Mouse (Mus musculus) spleen, adult 2 months (tissue): ENCODE data around the gene Ctla4. TPM values are rescaled to one million over a fixed set of nuclear protein-coding genes. Genes with fewer than 3 reads are reported as not detected.

Experiments
- DNase-seq, 2 experiments: peaks; one replicate each; pipeline versions ENCODE4 v3.0.0 to v3.0.0-alpha.2; 2012 to 2021; ENCODE audit warnings: low spot score in 2 of 2, low read depth in 1 of 2
- H3K27ac ChIP-seq: fragments of 200-500 bp; 2 replicates; pipeline ENCODE4 v1.5.1; 2012; ENCODE audit warnings: low read length, inconsistent platforms; ENCODE audit not compliant: insufficient read depth
- H3K27me3 ChIP-seq: fragments of 200-500 bp; 2 replicates; pipeline ENCODE4 v1.6.1; 2012; ENCODE audit warnings: mild to moderate bottlenecking, moderate library complexity, low read length, inconsistent platforms; ENCODE audit not compliant: control insufficient read depth, insufficient read depth
- H3K36me3 ChIP-seq: fragments of 200-500 bp; 2 replicates; pipeline ENCODE4 v1.6.1; 2012; ENCODE audit warnings: mild to moderate bottlenecking, low read length, inconsistent platforms; ENCODE audit not compliant: control insufficient read depth, insufficient read depth
- H3K4me1 ChIP-seq: fragments of 200-500 bp; 2 replicates; pipeline ENCODE4 v1.6.1; 2011; ENCODE audit warnings: inconsistent platforms; ENCODE audit not compliant: control insufficient read depth, insufficient read depth, insufficient read length
- H3K4me3 ChIP-seq: fragments of 200-500 bp; 2 replicates; pipeline ENCODE4 v1.5.1; 2011; ENCODE audit warnings: mild to moderate bottlenecking, inconsistent platforms; ENCODE audit not compliant: insufficient read depth, insufficient read length; ENCODE audit errors: extremely low read depth
- CTCF ChIP-seq: fragments of 200-500 bp; IDR thresholded peaks from 2 replicates; pipeline ENCODE4 v1.5.1; 2011; ENCODE audit warnings: mild to moderate bottlenecking, inconsistent platforms; ENCODE audit not compliant: insufficient read depth, insufficient read length, insufficient replicate concordance; ENCODE audit errors: extremely low read depth
- POLR2A ChIP-seq: fragments of 200-500 bp; IDR thresholded peaks from 2 replicates; pipeline ENCODE4 v1.6.1; 2011; ENCODE audit warnings: low read depth, low read length, inconsistent platforms
- WGBS: fragments of 180-500 bp; shearing (Covaris S2); methylation state at CpG from one replicate; pipeline ENCODE4 v1.1.7; 2018; 5-methylcytosine and 5-hydroxymethylcytosine counted together
- polyA plus RNA-seq: library from polyadenylated mRNA; depleted of rRNA; stranded (reverse); fragments of >200 nt; gene quantifications from 2 replicates; pipeline ENCODE4 v1.2.3, GENCODE M21; 2012

Gene Ctla4
- polyA plus RNA-seq, 1 experiment, result 2.7 TPM

DNA sequence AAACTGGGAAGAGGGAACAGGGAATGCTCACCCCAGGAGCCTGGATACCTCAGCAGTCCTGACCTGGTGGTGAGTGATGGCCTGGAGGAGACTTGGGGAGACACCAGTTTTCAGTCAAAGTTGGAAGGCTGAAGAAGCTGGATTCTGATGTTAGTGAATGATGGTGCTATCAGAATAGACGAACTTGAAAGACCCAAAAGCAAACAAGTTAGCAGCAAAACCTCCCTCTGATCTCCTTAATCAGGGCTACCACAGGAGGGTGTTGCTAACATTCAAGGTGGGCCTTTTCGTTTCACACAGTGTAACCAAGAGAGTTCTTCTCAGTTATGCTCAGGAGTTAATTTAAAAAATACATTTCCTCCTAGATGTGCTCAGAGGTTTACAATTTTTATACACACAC, 3.5 kb upstream of the Ctla4 start:
- H3K4me3 ChIP-seq, result no peak overlapping the region
- H3K27me3 ChIP-seq, result no peaks in the 10 kb centered on the region
- TF ChIP-seq POLR2A (no peak), CTCF (no peak)
- no peaks in the 10 kb centered on the region for H3K36me3 ChIP-seq
- 72% methylated on average over 2 of the region's 2 CpGs for WGBS
- H3K27ac ChIP-seq, result peak overlapping the region; percentile 29
- no peaks in the 10 kb centered on the region for H3K4me1 ChIP-seq
- DNase-seq, result no peak

DNA sequence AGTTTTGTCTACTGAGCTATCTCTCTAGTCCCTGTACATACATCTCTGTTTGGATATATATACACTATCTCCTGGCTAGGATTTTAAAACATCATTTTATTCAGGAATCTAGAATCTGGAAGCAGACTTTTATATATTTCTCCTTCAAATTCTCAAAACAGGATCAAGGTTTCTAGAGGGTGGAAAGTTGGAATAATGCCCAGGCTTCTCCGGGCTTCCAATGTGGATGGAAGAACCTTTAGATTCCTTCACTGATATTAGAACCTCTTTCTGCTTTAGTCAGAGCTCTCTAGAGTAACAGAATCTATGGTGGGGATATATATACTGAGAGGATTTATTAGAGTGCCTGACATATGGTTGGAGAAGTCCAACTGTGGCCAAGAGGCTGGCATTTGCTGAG, 2.2 kb upstream of the Ctla4 start:
- TF ChIP-seq POLR2A, result no peak
- WGBS, result 85% methylated on average over 1 of the region's 1 CpGs

DNA sequence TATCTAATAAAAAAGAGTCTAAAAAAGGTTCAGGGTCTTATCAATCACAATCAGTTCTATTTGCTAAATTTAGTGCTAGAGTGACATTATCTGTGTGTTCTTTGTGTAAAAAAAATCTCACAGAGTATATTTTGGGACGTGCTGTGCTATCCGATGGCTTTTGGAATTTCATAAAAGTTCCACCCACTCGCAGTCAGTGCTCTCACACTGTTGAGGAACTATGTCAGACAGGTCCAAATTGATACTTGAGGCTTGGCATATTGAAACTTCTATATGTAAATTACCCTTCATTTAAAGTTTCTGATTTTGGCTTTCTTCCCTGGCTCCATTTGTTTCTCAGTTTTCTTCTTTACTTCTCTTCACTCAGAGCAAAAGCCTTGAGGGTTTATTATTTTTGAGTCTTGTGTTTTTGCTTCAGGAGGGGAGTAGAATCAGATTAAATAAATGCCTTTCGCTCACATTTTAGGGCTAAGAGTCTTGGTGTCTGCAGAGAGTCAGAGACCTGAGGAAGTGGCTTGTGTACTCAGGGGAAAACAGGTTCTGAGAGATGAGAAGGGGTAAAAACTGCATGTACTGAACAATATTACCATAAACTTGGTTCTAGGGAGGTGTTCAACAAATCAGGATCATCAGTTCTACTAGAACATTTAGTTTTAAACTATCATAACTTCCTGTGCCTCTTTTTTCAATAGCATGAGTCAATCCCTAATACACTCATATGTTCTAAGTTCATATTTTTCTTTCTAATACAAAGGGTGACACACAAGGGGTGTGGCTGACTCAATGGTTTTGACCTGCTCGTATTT, 11.5 kb downstream of the Ctla4 start:
- no peaks in the 10 kb centered on the region for H3K36me3 ChIP-seq
- H3K4me1 ChIP-seq, result peaks cover 4% of the 10 kb centered on the region
- H3K4me3 ChIP-seq, result no peak overlapping the region
- TF ChIP-seq POLR2A (no peak), CTCF (no peak)
- DNase-seq, result no peak
- WGBS, result 56% methylated on average over 5 of the region's 5 CpGs
- H3K27me3 ChIP-seq, result no peaks in the 10 kb centered on the region
- no peak overlapping the region; the same call in 1 of the 2 replicates for H3K27ac ChIP-seq

More for the DNA sequence above, 2.2 kb upstream of the Ctla4 start:
- no peaks in the 10 kb centered on the region for H3K36me3 ChIP-seq
- no peaks in the 10 kb centered on the region for H3K27me3 ChIP-seq
- no peak for DNase-seq
- H3K27ac ChIP-seq, result no peak overlapping the region
- H3K4me3 ChIP-seq, result no peak overlapping the region
- H3K4me1 ChIP-seq, result no peaks in the 10 kb centered on the region

GRCm38 (mm10) chr1:60898933-60899210, 12.1 kb downstream of the Ctla4 start:
- 57% methylated on average over 2 of the region's 2 CpGs for WGBS
- no peak overlapping the region for H3K4me3 ChIP-seq
- TF ChIP-seq CTCF (no peak), POLR2A (no peak)

DNA sequence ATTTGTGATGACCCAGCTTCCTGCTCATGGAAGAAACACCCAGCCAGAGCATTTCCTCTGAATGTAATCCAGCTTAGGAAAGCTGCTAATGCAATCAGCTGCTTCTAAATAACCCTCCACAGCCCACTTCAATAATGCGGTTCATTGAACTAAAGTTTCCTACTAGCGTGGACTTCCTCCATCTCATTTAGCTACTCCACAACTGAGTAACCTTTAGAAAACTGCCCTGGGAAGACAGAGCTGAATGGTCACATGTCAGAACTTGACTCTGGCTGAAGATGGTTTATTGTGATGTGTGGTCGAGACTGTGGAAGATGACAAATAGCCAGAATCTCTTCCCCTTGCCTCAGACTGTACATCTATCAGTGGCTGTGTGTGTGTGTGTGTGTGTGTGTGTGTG, 12.4 kb downstream of the Ctla4 start:
- WGBS, result 38% methylated on average over 3 of the region's 3 CpGs
- Histone ChIP-seq H3K27ac (peak overlapping the region; percentile 12; the same call in 1 of the 2 replicates), H3K36me3 (no peaks in the 10 kb centered on the region)

More at GRCm38 (mm10) chr1:60898933-60899210, 12.1 kb downstream of the Ctla4 start:
- Histone ChIP-seq H3K27ac (peak overlapping the region; percentile 12; the same call in 1 of the 2 replicates), H3K27me3 (no peaks in the 10 kb centered on the region), H3K4me1 (peaks cover 4% of the 10 kb centered on the region), H3K36me3 (no peaks in the 10 kb centered on the region)
- no peak for DNase-seq

DNA sequence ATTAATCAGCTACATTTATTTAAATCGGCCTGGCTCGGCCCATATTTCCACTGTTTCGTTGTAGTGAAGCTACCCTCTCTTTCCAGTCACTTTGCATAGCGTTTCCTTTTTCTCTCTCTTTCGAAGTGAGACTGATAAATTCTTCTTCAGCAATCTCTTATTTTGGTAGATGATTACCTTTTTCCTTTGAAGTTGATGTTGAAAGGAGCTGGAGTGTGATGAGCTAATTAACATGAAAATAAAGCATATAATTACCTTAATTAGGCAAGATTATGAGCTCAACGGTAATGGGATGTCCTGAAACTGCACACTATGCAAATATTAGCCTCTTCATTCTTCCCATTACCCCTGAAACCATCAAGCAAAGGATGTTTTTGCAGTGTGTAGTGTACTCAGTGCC, 15.7 kb downstream of the Ctla4 start:
- 76% methylated on average over 6 of the region's 6 CpGs for WGBS

More for the DNA sequence above, 12.4 kb downstream of the Ctla4 start:
- Histone ChIP-seq H3K4me1 (peaks cover 4% of the 10 kb centered on the region), H3K4me3 (no peak overlapping the region), H3K27me3 (no peaks in the 10 kb centered on the region)
- no peak for DNase-seq
- TF ChIP-seq CTCF, result no peak
- TF ChIP-seq POLR2A, result no peak

GRCm38 (mm10) chr1:60903126-60903525, 16.3 kb downstream of the Ctla4 start:
- TF ChIP-seq CTCF, result no peak
- no peak for DNase-seq
- no peaks in the 10 kb centered on the region for H3K36me3 ChIP-seq
- no peaks in the 10 kb centered on the region for H3K27me3 ChIP-seq
- WGBS, result 83% methylated on average over 7 of the region's 7 CpGs
- no peak overlapping the region for H3K4me3 ChIP-seq
- H3K4me1 ChIP-seq, result peaks cover 4% of the 10 kb centered on the region
- no peak overlapping the region for H3K27ac ChIP-seq

More for the DNA sequence above, 15.7 kb downstream of the Ctla4 start:
- Histone ChIP-seq H3K4me1 (peaks cover 4% of the 10 kb centered on the region), H3K27me3 (no peaks in the 10 kb centered on the region), H3K36me3 (no peaks in the 10 kb centered on the region), H3K4me3 (no peak overlapping the region), H3K27ac (no peak overlapping the region)
- no peak for DNase-seq
- TF ChIP-seq POLR2A (no peak), CTCF (no peak)
